Mouse (Mus musculus) cerebellum, postnatal 25 days (tissue): ENCODE results near the gene Epgn.

ENCODE experiments used
- DNase-seq, 2 experiments: peaks; one replicate each; pipeline ENCODE4 v3.0.0; 2021; ENCODE audit warnings: mixed read lengths in 2 of 2

Epgn gene

GRCm38 (mm10) chr5:91027164-91027563 lies at the start of gene Epgn:
Gene Epgn (plus strand): TSS chr5:91027464.
- no peak for DNase-seq

GRCm38 (mm10) chr5:90980297-90980696 lies 47.0 kb upstream of the Epgn start:
- DNase-seq, result no peak

- no peak for DNase-seq
These were observed 39.7 kb upstream of the Epgn start for GRCm38 (mm10) chr5:90987605-90988004.

- no peak for DNase-seq
These were observed 39.1 kb upstream of the Epgn start for GRCm38 (mm10) chr5:90988149-90988548.

- no peak for DNase-seq
These were observed 38.7 kb upstream of the Epgn start for GRCm38 (mm10) chr5:90988592-90988991.

- no peak for DNase-seq
These were observed 27.3 kb upstream of the Epgn start for GRCm38 (mm10) chr5:90999942-91000341.

- DNase-seq, result no peak
These were observed 12.0 kb upstream of the Epgn start for GRCm38 (mm10) chr5:91015216-91015615.

GRCm38 (mm10) chr5:91023114-91023513 lies 4.2 kb upstream of the Epgn start:
- no peak for DNase-seq

GRCm38 (mm10) chr5:91027840-91028239 lies 576 bp downstream of the Epgn start:
- no peak for DNase-seq

GRCm38 (mm10) chr5:91030629-91031028 lies 3.4 kb downstream of the Epgn start:
- no peak for DNase-seq

- DNase-seq, result no peak
These were observed 8.1 kb downstream of the Epgn start for GRCm38 (mm10) chr5:91035341-91035740.

GRCm38 (mm10) chr5:91036628-91037027 lies 9.4 kb downstream of the Epgn start:
- no peak for DNase-seq

- no peak for DNase-seq
These were observed 10.5 kb downstream of the Epgn start for GRCm38 (mm10) chr5:91037756-91038155.

GRCm38 (mm10) chr5:91038547-91038946 lies 11.3 kb downstream of the Epgn start:
- peak; percentile 34 to 57 for DNase-seq

GRCm38 (mm10) chr5:91038963-91039362 lies 11.7 kb downstream of the Epgn start:
- DNase-seq, result no peak

- DNase-seq, result no peak
These were observed 20.7 kb downstream of the Epgn start for GRCm38 (mm10) chr5:91047987-91048386.

- DNase-seq, result no peak
These were observed 21.1 kb downstream of the Epgn start for GRCm38 (mm10) chr5:91048397-91048796.

GRCm38 (mm10) chr5:91072340-91072739 lies 45.1 kb downstream of the Epgn start:
- no peak for DNase-seq

GRCm38 (mm10) chr5:91073626-91074025 lies 46.4 kb downstream of the Epgn start:
- no peak for DNase-seq

GRCm38 (mm10) chr5:91074026-91074425 lies 46.8 kb downstream of the Epgn start:
- no peak for DNase-seq

GRCm38 (mm10) chr5:91074450-91074950 lies 47.2 kb downstream of the Epgn start, which contains the start of gene Ereg:
Gene Ereg (plus strand): TSS chr5:91074622.
- peak in 1 of 2 experiments; percentile 5 for DNase-seq

- no peak for DNase-seq
These were observed 47.8 kb downstream of the Epgn start for GRCm38 (mm10) chr5:91075021-91075420.

GRCm38 (mm10) chr5:91083016-91083415 lies 55.8 kb downstream of the Epgn start:
- DNase-seq, result no peak
